Mouse (Mus musculus): Measurements from ENCODE around the gene Ddx41.

GRCm38 (mm10) chr13:55486029-55486794 lies 50.2 kb downstream of the Ddx41 start:
- TF ChIP-seq CTCF (IDR thresholded peaks at IDR 0.05; ENCODE audit: extremely low read depth, insufficient read depth, insufficient read length, insufficient replicate concordance) = no peak
- no peak for TF ChIP-seq POLR2A (IDR thresholded peaks at IDR 0.05; ENCODE audit: low read depth, low read length)
